Mouse (Mus musculus): ENCODE data around the gene Pgrmc2. TPM values are rescaled to one million over a fixed set of nuclear protein-coding genes. Genes with fewer than 3 reads are reported as not detected.

Gene Pgrmc2
- total and polyA plus RNA-seq, 3 experiments: 23.2 to 52.8 TPM; not detected in 1

GRCm38 (mm10) chr3:41018022-41018608 lies 64.7 kb downstream of the Pgrmc2 start:
- DNase-seq (ENCODE audit: low read depth, low spot score): no peak
- peaks cover 0 to 6% of the 10 kb centered on the region in 2 experiments; a peak in 1 of 4 replicates for H3K36me3 ChIP-seq (ENCODE audit: control insufficient read depth in 1 of 2, insufficient read depth in 2 of 2, low read length in 2 of 2)
- TF ChIP-seq ZC3H11A (IDR thresholded peaks at IDR 0.05; ENCODE audit: low read depth, low read length): no peak
- TF ChIP-seq JUND (IDR thresholded peaks at IDR 0.05; ENCODE audit: low read depth, low read length): no peak
- TF ChIP-seq NRF1 (IDR thresholded peaks at IDR 0.05; ENCODE audit: insufficient read depth, low read depth, low read length, poor library complexity, severe bottlenecking): no peak
- no peak for TF ChIP-seq MXI1 (IDR thresholded peaks at IDR 0.05; ENCODE audit: low read depth, low read length)

More at GRCm38 (mm10) chr3:41018022-41018608, 64.7 kb downstream of the Pgrmc2 start:
- H3K79me2 ChIP-seq (ENCODE audit: control insufficient read depth, insufficient read depth, low read length, poor library complexity): no peaks in the 10 kb centered on the region
- peaks cover 5 to 10% of the 10 kb centered on the region in 2 experiments; a peak in 3 of 4 replicates for H3K4me1 ChIP-seq (ENCODE audit: control insufficient read depth in 1 of 2, insufficient read depth in 2 of 2, low read length in 2 of 2)
- H3K27ac ChIP-seq (ENCODE audit: control insufficient read depth, low read depth, low read length): no peak overlapping the region
- no peaks in the 10 kb centered on the region for H3K27me3 ChIP-seq (ENCODE audit: control insufficient read depth in 1 of 2, insufficient read depth in 2 of 2, low read length in 2 of 2)
- no peak overlapping the region for H3K9ac ChIP-seq (ENCODE audit: control insufficient read depth, low read depth, low read length, poor library complexity, severe bottlenecking)
- H3K4me3 ChIP-seq (ENCODE audit: control insufficient read depth in 1 of 2, insufficient read depth in 1 of 2, low read depth in 2 of 2, low read length in 2 of 2): no peak overlapping the region
- H3K9me3 ChIP-seq (replicated peaks; ENCODE audit: insufficient read depth, low read length): no peaks in the 10 kb centered on the region

Other genes starting within 250 kb of the Pgrmc2 start
- 3.2 and 4.0 TPM in 2 replicates for gene Mfsd8, start 236.2 kb downstream of the Pgrmc2 start, total RNA-seq (2012; rRNA removed)
- gene Mfsd8, start 236.2 kb downstream of the Pgrmc2 start, polyA plus RNA-seq (2012; ENCODE audit: insufficient read depth in 1 of 2, insufficient read length in 2 of 2, low read depth in 1 of 2, low replicate concordance in 2 of 2, missing spikeins in 1 of 2): 1 to 10 TPM in 1 of 2 experiments, not detected in 1; 6.4 TPM
- 1.3 and 2.9 TPM in 2 replicates for gene Abhd18, start 236.1 kb downstream of the Pgrmc2 start, total RNA-seq (2012; rRNA removed)
- 1 to 10 TPM in 1 of 2 experiments, not detected in 1; 3.6 TPM for gene Abhd18, start 236.1 kb downstream of the Pgrmc2 start, polyA plus RNA-seq (2012; ENCODE audit: insufficient read depth in 1 of 2, insufficient read length in 2 of 2, low read depth in 1 of 2, low replicate concordance in 2 of 2, missing spikeins in 1 of 2)
- not detected in 2 replicates for gene 1700034I23Rik, start 180.5 kb downstream of the Pgrmc2 start, total RNA-seq (2012; rRNA removed)
- gene 1700034I23Rik, start 180.5 kb downstream of the Pgrmc2 start, polyA plus RNA-seq (2012; ENCODE audit: insufficient read depth in 1 of 2, insufficient read length in 2 of 2, low read depth in 1 of 2, low replicate concordance in 2 of 2, missing spikeins in 1 of 2): not detected
- gene Larp1b, start 133.2 kb downstream of the Pgrmc2 start, total RNA-seq (2012; rRNA removed): 30.1 and 30.4 TPM in 2 replicates
- gene Larp1b, start 133.2 kb downstream of the Pgrmc2 start, polyA plus RNA-seq (2012; ENCODE audit: insufficient read depth in 1 of 2, insufficient read length in 2 of 2, low read depth in 1 of 2, low replicate concordance in 2 of 2, missing spikeins in 1 of 2): 10 to 100 TPM in 1 of 2 experiments, not detected in 1; 33.3 TPM

Measured in MEL (cell line).